Mouse (Mus musculus) retina, adult 2 months (tissue): ENCODE results near the gene 1700102P08Rik.

Source experiments
- DNase-seq: peaks from one replicate; pipeline ENCODE4 v3.0.0-alpha.2; 2012; ENCODE audit warnings: low read depth, low spot score

Gene 1700102P08Rik

DNA sequence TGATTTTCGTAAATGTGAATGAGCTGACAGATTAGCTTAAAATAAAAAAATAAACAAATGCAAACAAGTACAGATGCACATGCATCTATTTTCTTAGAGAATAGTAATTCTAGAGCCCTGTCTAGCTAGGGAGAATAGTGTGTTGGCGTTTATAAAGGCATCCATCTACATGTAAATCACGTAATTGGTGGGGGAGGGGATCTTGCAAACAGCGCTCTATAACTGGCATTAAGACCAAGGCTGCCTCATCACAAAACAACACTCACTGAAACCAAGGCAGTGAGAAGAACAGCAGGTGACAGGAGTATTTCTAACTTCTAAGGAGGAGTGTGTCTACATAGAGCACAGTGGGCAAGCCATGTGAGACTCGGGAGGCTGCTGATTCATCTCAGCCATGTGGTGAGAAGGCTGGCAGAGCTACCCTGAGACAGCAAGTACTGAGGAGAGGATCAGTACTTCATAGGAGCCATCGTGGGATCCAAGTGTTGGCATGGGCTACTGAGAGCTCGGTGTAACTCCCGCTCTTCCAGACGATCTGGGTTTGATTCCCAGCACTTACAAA lies 18.9 kb downstream of the 1700102P08Rik start:
- no peak for DNase-seq

DNA sequence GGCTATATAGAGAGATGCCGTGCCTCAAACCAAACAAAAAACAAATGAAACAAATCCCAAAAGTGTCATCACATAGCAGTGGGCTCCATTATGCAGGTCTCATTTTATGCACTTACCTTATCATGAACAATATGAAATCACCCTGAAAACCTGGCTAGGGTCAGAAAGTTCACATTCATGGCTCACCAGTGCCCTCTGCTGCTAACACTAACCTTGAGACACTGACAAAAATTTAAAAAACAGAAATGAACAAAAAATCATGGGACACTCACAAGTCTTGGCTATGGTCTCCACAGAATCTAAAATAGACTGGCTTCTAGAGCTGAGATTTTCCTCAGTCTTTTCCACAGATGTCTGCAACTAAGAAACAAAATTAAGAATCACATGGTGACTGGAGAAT lies 19.6 kb downstream of the 1700102P08Rik start:
- DNase-seq: no peak

DNA sequence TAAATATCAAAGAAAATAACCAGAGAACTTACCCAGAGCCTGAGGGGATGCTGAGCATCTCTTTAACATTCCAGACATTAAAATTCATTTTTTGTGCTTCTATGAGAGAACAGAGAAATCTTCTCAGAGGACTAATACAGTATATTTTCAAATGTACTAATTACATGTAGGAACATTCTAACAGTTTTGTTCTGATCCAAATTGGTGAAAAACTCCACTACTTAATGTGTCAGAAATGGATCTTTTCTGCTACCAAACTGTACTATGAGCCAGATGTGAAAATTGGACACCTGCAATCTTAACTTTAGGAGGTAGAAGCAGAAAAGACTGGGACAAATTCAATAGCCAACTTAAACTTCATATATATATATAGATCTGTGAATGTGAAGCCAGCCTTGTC lies 35.8 kb downstream of the 1700102P08Rik start, which contains the start of gene Ccdc36:
Gene Ccdc36 (minus strand): TSS at position 101 of the 400 bp plus-strand sequence.
- no peak for DNase-seq

DNA sequence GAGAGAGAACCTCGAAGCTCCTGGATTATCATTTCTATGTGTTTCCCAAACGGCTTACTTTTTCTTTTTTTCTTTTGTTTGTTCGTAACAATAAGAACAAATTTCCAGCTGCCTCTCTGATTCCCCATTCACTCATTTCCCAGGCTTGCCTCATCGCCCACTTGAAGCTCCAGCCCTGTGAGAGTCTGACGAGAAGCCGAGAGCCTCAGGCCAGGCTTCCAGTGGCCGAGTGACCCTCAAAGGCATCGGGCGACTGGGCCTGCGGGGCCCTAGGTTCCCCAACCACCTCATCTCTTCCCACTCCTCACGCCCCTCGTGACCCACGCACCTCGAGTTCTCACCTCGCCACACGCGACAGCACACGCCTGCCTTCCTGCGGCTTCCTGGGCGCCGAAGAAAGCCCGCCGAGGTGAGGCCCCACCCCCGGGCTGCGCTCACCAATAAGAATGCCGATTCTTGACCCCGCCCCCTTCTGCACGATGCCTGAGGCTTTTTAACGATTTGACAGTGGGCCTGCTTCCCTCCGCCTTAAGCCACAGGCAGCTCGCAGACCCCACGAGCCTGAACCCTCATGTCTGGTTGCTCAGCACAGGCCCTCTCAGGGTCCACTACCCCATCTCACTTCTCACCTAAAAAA lies 38.9 kb downstream of the 1700102P08Rik start:
- DNase-seq: no peak

DNA sequence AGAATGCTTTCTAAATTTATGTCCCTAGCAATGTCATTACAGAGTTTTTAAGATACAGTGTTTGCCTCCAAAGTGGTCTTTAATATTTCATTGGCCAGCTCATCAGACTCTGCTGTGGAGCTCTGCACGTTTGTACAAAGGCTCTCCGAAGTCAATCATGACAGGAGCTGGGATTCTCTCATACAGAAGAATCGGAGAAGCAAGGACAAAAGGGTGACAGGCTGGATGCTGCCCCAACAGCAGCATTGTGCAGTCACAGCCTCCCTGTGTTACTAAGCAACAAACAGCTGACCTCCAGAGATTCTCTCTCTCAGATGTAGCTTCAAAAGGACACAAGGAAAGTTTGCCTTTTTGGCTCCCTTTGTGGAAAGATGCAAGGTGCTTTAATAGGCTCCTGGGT lies 43.6 kb downstream of the 1700102P08Rik start, which contains the start of gene BC048562:
Gene BC048562 (plus strand): TSS at position 301 of the 400 bp plus-strand sequence.
- DNase-seq: no peak

DNA sequence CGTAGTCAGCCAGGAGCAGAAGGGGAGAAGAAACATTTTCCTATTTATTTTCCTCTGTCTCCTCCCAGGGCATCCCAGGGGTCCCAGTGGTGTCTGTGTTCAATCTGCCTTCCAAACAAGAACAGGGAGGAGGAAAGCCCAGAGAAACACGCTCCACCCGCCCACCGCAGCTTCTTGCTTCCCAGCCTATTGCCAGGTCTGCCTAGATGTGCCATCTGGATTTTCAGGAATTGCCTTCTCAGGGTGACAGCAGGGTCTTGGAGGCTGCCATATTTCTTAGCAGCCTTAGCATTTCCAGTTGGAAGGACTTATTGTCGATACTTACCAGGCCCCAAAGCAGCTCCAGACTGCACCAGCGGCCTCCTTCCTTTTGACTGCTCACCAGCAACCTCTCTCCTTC lies 46.6 kb downstream of the 1700102P08Rik start:
- no peak for DNase-seq

DNA sequence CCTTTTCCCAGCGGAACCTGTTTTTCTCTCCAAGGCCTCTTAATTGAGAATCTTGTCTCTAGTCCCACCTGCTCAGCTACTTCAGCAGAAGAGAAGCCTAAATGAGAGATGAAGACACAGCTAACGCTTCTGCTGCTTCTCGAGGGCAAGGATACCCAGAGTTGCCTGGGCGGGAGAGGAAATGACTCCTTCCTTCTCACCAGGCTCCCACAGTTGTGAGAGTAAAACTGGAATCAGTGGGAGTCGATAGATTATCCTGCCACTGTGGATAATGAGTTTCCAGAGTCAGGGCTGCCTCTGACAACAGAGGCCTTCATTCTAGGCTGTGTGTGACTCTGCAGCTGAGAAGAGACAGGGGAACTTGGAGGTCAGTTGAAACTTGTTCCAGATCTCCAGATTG lies 47.9 kb downstream of the 1700102P08Rik start:
- DNase-seq: no peak

DNA sequence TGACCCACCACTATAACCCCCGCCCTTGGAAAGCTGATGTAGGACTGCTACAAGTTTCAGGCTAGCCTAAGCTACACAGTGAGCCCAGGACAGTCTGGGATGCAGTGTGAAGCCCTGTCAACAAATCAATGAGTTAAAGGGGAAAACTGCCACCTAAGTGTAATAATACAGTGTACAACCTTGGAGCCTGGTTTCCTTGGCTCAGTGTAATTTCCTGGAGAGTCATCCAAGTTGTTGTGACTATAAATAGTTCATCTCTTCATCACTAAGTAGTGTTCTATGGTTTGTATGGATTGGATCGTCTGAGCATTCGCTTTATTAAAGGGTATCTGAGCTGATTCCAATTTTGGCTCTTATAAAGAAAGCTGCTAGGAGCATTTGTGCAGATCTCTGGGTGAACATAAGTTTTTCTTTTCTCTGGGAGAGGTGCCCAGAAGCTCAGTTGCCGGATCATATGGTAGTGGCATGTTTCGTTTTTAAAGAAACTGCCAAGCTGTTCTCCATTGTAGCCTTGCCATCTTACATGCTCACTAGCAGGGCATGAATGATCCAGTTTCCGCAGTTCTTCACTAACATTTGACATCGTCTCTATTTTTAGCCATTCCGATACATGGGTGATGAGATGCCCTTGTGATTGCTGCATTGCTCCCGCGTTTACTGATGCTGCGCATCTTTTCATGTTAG lies 48.8 kb downstream of the 1700102P08Rik start:
- no peak for DNase-seq

DNA sequence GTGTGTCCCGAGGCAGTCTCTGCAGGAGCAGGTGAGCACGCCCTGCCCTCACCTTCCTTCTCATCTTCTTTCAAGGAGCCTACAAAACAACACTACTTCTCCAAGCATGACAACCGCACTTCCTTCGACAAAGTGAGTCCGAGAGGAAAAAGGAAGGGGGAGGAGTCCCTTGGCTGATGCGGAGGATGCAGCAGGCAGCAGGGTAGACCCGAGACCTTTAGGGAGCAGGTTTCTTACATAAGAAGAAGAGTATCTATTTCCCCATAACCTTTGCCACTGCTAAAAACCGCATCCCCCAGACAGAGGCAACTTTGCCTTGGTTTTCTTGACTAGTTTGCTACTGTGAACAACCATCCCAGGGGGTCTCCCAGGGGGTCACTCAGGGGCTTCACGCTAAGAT lies 52.5 kb downstream of the 1700102P08Rik start:
- no peak for DNase-seq

DNA sequence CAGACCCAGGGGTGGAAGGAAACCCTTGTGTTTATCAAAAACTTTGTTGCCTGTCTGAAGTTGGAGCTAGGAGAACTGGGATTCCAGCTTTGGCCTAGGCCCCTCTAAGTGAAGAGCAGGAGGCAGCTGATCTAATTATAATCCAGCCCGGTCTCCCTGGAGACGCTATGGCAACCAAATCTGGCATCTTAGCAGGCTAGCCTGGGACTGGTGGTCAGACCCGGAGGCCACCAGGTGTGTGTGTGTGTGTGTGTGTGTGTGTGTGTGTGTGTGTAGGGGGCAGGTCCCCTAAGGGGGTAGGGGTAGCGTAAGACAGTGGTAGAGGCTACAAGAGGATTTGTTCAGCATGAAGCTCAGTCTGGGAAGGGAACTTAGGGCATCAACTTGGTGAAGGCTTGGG lies 57.3 kb downstream of the 1700102P08Rik start:
- peak; percentile 86 for DNase-seq

DNA sequence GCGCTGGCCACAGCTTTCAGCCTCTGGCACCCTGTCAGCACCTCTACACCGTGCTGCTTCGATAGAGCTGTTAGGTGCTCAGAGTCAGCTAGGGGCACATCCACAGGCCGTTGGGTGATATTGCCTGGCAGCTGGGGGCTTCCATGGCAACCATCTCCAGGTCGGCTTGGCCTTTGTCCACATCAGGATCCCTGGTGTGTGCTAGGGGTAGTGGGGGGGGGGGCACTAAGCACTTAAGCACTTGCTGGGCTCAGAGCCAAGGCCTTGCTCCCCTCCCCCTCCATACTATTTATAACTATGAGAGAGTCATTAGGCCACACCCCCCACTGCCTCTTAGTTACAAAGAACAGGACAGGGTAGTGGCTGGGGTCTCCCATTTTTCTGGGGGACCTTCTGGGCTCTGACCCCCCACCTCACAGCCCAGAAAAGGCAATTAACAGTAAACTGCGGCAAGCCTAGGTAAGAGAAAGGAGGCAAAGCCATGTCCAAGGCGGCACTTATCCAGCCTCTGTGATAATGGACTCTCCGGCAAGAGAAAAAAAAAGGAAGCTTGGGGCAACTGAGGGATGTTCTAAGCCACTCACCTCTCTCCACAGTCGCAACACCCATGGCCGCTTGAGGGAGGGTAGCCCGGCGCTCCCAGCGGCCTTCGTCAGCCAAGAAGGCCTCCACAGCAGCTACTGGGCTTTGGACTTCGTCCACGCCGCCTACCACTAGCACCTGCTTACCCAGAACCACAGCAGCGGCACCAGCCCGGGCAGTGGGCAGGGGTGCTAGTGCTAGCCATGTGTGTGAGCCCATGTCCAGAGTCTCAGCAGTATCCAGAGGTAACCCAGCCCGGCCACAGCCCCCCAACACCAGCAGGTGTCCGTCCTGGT lies 57.9 kb downstream of the 1700102P08Rik start:
- peak; percentile 72 for DNase-seq

DNA sequence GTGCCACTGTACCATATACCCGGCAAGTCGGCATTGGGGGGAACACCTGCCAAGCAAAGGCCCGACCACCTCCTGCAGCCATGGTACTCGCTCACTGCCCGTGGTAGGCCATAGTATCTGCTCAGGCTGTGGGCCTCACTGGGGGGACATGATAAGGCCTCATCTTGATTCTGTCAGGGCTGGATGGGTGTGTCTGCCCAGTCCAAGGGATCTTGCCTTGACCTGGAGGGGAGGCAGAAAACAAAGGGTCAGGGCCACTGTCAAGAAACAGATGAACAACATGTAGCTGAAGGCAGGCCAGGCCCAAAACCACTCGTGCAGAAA lies 58.5 kb downstream of the 1700102P08Rik start:
- no peak for DNase-seq

DNA sequence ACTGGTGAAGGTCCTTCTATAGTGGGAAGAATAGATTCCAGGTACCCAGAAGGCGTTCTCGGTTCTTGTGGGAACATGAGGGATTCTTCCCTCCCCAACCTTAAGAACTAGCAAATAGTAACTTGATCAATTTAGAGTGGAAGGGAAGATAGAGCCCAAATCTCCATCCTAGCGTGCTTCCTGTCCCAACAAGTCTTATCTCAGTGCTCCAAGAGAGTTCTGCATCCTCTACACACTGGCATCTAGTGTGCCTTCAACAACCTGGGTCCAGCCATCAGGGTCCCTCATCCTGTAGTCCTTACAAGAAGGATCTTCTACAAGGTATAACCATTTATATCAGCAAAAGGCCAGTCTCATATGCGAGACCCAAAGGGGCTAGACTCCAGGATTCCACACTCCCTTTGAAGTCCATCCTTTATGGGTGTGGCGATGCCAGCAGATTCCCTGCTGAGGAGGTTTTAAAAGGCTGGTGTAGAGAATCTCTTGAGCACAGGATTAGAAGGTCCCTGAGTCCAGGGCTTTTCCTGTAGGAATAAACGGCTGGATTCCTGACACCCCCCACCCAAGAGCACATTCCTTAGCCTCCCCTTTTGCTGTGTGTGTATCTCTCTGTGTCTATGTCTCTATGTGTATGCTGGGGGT lies 59.0 kb downstream of the 1700102P08Rik start:
- DNase-seq: no peak

DNA sequence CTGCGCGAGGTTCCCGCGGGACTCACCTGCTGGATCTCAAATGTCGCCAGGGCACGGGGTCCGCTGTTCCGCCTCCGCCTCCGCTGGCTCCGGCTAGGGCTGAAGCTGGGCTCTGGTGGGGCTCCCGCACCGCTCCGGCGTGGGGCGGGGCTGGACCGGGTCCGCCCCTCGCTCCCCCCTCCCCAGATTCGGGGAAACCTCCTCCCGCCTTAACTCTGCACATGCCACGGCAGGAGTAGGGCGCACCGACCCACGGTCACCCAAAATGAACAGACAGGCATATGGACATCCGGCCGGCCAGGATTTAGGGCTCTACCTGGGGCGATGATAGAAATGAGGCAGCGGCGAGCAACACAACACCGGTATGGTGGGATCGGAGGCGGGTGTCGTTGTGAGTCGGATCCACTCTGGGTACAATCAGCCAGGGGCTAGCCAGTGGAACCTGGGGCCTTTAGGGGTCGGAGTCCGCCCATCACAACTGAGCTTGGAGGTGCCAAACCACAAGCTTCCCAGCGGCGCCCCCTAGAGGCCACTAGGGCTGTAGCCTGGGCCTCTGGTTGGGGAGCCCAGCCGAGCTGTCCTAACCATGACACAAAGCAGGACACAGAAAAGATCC lies 59.8 kb downstream of the 1700102P08Rik start:
- DNase-seq: peak; percentile 78

DNA sequence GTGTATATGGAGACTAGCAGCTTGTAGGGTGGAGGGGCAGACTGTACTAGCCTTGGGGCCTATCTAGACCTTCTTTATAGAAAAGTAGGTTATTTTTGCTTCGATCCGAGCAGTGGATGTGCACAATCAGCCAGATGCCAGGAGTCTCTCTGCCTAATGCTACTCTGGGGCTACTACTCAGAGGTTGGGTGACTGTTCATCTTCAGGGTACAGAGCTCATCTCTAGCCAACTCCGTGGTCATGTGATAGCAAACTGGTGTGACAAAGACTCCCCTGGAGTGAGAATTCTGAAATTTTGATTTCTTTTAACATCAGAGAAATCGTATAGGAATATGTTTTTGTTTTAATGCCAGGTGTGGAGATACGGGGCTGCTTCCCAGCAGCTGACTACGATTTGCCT lies 60.3 kb downstream of the 1700102P08Rik start:
- no peak for DNase-seq

DNA sequence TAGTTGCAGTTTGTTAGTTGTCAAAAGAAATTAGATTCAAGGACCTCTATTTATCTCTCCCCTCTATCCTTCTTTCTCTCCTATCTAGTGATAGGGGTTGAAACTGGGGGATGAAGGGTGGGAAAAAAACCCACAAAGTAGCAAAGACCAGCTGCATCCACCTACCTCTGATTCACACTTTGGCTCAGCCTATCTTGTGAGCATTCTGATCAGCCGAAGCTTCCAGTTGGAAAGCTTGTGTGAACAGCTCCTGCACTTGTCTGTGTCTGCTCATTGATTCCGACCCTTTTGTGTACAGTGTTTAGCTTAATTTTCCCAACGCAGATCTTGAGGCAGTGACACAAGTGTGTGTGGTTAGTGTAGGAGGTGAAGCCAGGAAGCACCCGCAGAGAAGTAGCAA lies 60.9 kb downstream of the 1700102P08Rik start:
- no peak for DNase-seq

DNA sequence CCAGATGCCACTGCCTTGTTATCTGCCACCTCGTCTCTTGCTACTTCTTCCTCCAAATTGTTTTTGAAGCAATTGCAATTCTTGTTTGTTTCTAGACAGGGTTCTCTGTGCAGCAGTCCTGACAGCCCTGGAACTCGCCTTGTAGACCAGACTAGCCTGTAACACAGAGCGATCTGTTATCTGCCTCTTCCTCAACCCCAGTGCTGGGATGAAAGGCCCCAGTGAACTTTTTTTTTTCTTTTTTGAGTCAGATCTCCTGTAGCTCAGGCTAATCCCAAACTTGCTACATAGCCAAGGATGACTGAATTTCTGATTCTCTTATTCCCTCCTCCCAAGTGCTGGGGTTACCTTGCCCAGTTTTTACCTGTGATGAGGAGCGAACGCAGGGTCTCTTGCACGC lies 61.8 kb downstream of the 1700102P08Rik start:
- no peak for DNase-seq

DNA sequence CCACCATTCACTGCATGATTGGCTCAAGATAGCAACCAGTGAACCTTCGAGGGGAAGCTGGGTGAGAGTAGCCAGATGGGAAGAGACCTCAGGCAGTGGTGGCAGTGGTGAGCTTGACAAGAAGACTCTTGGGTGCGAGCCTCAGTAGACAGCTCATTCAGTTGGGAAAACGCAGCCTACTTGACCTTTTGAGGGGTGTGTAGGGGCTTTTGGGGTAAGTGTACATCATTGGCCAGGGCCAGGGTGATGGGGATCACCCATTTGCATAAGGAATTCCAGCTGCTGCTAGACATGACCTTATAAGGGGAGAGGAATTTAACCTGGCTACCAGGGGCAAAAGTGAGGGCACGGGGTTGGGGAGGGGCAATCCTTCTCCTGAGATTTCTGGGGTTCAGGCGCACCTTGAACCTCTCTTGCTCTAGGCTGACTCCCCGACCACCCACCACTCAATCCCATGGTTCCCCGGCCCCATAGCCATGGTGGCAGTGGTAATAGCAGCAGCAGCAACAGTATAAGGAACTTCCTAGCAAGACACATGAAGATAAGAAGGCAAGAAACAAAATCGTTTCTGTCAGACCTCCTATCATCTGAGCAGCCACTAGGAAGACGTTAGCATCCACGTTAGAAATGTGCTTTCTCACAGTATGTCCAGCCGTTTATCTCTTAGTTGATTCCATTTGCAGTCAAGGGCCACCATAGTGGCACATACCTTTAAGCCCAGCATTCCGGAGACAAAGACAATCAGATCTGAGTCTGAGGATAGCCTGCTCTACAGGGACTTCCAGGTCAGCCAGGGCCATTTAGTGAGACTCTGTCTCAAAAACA lies 63.4 kb downstream of the 1700102P08Rik start:
- DNase-seq: no peak

DNA sequence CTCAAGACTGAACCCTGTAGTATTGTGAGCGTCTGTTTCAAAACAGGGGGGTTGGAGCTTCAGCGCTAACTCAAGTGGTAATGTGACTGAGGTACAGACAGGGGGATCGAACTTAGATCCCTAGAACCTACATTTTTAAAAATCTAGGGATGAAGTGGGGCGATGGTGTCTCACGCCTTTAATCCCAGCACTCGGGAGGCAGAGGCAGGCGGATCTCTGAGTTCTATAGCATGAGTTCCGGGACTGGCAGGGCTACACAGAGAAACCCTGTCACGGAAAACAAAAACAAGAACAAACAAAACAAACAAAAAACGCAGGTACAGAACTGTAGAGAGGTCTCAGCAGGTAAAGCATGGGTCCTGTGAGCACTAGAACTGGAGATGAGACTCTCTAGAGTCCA lies 64.3 kb downstream of the 1700102P08Rik start:
- no peak for DNase-seq

DNA sequence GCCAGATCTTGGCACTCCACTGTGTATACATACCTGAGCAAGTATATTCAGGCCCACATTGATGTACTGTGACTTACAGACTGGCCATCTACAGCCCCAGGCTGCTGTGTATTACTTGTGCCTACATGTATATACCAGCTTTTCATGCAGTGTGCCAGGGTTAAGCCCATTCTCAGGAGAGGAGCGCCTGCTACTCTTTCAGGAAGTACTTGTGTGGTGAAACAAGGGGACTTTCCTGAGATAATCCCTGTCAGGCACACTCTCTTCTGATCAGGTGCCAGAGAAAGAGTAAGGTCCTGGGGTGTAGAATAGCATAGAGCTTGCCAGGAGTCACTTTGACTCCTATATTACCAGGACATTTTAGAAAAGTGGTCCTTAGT lies 67.3 kb downstream of the 1700102P08Rik start:
- DNase-seq: no peak
